Mouse (Mus musculus): ENCODE data around the gene Pde4dip. TPM values are rescaled to one million over a fixed set of nuclear protein-coding genes. Genes with fewer than 3 reads are reported as not detected.

Gene Pde4dip
- polyA plus RNA-seq, 1 experiment from 2014 or later: 76.6 TPM

DNA sequence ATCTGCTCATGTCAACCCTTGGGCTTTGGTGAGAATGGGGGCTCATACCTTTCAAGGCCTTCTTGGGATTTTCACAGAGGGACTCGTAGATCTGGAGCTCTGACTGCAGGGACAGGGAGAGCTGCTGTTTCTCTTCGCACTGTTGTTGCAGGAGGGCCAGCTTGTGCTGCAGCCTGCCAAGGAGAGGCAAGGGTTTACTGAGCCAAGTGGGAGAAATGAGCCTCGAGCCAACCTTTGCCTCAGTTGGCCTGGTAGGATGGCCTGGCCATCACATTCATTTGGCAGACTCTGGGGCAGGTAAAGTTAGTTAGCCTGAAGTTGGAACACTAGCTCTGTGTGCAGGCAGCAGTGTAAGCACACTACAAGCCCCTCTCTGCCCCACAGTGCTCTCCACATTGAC lies 189.4 kb downstream of the Pde4dip start:
- Histone ChIP-seq H3K27me3 (ENCODE audit: control insufficient read depth, insufficient read depth, low read length) (no peaks in the 10 kb centered on the region), H3K4me2 (replicated peaks) (no peak overlapping the region), H3K36me3 (replicated peaks; ENCODE audit: control insufficient read depth, insufficient read depth) (peaks cover 59% of the 10 kb centered on the region), H3K9ac (no peak overlapping the region), H3K9me3 (ENCODE audit: control insufficient read depth, low read length) (no peaks in the 10 kb centered on the region), H3K4me1 (replicated peaks; ENCODE audit: control insufficient read depth, insufficient read depth, low read length) (no peaks in the 10 kb centered on the region), H3K27ac (no peak overlapping the region), H3K4me3 (replicated peaks; ENCODE audit: low read length) (no peak overlapping the region)
- WGBS: 76% methylated on average over 3 of the region's 3 CpGs
- ATAC-seq (ENCODE audit: low FRiP score): no peak
- no peak for DNase-seq (ENCODE audit: low spot score)

DNA sequence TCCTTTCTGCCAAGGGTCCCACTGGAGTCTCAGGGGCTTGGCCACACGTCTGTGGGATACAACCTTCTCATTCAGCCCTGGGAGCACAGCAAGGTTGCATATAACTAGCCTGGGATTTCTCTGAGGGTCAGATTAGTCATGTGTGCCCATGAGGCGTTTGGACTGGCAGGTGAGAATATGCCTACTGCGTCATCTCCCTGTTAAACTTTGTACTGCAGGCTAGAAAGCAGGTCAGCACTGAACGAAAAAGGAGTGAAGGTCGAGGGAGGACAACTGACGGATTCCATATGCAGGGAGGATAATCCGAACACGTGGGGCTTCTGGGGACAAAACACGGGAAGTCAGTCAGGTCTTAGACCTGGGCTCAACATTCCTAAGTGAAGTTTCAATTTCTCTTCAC lies 191.2 kb downstream of the Pde4dip start:
- no peak overlapping the region for H3K9ac ChIP-seq
- 83% methylated on average over 9 of the region's 9 CpGs for WGBS

GRCm38 (mm10) chr3:97696866-97697265 lies 191.6 kb downstream of the Pde4dip start:
- Histone ChIP-seq H3K9me3 (ENCODE audit: control insufficient read depth, low read length) (no peaks in the 10 kb centered on the region), H3K27me3 (ENCODE audit: control insufficient read depth, insufficient read depth, low read length) (no peaks in the 10 kb centered on the region), H3K4me1 (replicated peaks; ENCODE audit: control insufficient read depth, insufficient read depth, low read length) (no peaks in the 10 kb centered on the region), H3K4me2 (replicated peaks) (no peak overlapping the region), H3K27ac (no peak overlapping the region), H3K36me3 (replicated peaks; ENCODE audit: control insufficient read depth, insufficient read depth) (peaks cover 66% of the 10 kb centered on the region), H3K4me3 (replicated peaks; ENCODE audit: low read length) (no peak overlapping the region), H3K9ac (no peak overlapping the region)
- no peak for ATAC-seq (ENCODE audit: low FRiP score)
- 87% methylated on average over 9 of the region's 9 CpGs for WGBS
- no peak for DNase-seq (ENCODE audit: low spot score)

More for the DNA sequence above, 191.2 kb downstream of the Pde4dip start:
- Histone ChIP-seq H3K27ac (no peak overlapping the region), H3K4me1 (replicated peaks; ENCODE audit: control insufficient read depth, insufficient read depth, low read length) (no peaks in the 10 kb centered on the region), H3K4me3 (replicated peaks; ENCODE audit: low read length) (no peak overlapping the region), H3K36me3 (replicated peaks; ENCODE audit: control insufficient read depth, insufficient read depth) (peaks cover 66% of the 10 kb centered on the region), H3K9me3 (ENCODE audit: control insufficient read depth, low read length) (no peaks in the 10 kb centered on the region), H3K4me2 (replicated peaks) (no peak overlapping the region), H3K27me3 (ENCODE audit: control insufficient read depth, insufficient read depth, low read length) (no peaks in the 10 kb centered on the region)
- no peak for ATAC-seq (ENCODE audit: low FRiP score)
- no peak for DNase-seq (ENCODE audit: low spot score)

DNA sequence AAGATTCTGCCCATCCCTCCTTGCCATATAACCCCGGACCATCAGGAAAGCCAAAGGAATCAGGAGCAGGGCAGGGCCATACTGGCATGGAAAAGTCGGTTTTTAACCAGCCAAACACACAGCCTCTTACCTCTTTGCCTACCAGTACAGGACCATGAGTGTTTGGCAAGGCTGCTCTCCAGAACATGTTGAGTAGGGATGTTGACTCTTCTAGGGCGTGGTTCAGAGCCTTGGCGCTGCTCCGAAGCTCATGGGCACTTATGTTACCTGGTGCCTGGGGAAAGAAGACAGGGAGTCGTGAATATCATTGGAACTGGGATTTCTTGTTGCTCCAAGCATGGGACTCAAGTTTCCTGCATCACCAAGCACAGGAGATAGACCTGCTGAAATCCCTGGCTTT lies 194.7 kb downstream of the Pde4dip start:
- Histone ChIP-seq H3K4me3 (replicated peaks; ENCODE audit: low read length) (no peak overlapping the region), H3K9ac (no peak overlapping the region), H3K4me1 (replicated peaks; ENCODE audit: control insufficient read depth, insufficient read depth, low read length) (no peaks in the 10 kb centered on the region), H3K4me2 (replicated peaks) (no peak overlapping the region), H3K36me3 (replicated peaks; ENCODE audit: control insufficient read depth, insufficient read depth) (peaks cover 68% of the 10 kb centered on the region), H3K9me3 (ENCODE audit: control insufficient read depth, low read length) (no peaks in the 10 kb centered on the region), H3K27me3 (ENCODE audit: control insufficient read depth, insufficient read depth, low read length) (no peaks in the 10 kb centered on the region), H3K27ac (no peak overlapping the region)
- DNase-seq (ENCODE audit: low spot score): no peak
- WGBS: 88% methylated on average over 6 of the region's 6 CpGs
- ATAC-seq (ENCODE audit: low FRiP score): no peak

DNA sequence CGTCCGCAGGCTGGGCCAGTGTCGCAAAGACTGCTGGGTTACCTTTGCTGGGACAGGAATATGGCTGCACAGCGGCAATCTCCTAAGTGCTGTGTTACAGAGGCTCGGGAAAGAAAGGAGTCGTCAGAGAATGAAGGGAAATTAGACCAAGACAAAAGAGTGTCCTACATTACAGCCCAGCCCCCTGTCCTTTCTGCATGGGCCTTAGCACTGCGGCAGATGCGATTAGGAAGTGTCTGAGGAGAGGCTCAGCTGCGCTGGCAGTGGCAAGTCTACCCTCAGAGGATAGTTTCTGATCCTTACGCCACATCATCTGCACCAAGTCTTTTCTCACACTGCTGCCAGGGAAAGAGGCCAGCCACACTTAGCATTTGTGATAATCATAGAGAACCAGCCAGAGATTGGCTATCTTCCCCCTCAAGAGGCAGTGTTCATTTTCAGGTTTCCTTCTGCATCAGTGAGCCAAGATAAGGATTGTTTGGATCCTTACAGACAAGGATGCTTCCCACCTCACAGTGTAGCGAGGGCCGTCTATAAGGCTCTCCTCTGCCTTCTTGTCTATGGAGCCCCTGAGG lies 197.0 kb downstream of the Pde4dip start:
- DNase-seq (ENCODE audit: low spot score) (no peak), ATAC-seq (ENCODE audit: low FRiP score) (no peak)
- Histone ChIP-seq H3K9me3 (ENCODE audit: control insufficient read depth, low read length) (no peaks in the 10 kb centered on the region), H3K4me1 (replicated peaks; ENCODE audit: control insufficient read depth, insufficient read depth, low read length) (no peaks in the 10 kb centered on the region), H3K9ac (no peak overlapping the region), H3K27ac (no peak overlapping the region), H3K27me3 (ENCODE audit: control insufficient read depth, insufficient read depth, low read length) (no peaks in the 10 kb centered on the region), H3K4me2 (replicated peaks) (no peak overlapping the region), H3K36me3 (replicated peaks; ENCODE audit: control insufficient read depth, insufficient read depth) (peaks cover 58% of the 10 kb centered on the region), H3K4me3 (replicated peaks; ENCODE audit: low read length) (no peak overlapping the region)
- WGBS: 57% methylated on average over 12 of the region's 12 CpGs

- H3K9ac ChIP-seq: no peak overlapping the region
- no peak overlapping the region for H3K4me2 ChIP-seq (replicated peaks)
- H3K4me1 ChIP-seq (replicated peaks; ENCODE audit: control insufficient read depth, insufficient read depth, low read length): no peaks in the 10 kb centered on the region
- ATAC-seq (ENCODE audit: low FRiP score) (no peak), DNase-seq (ENCODE audit: low spot score) (no peak)
- H3K9me3 ChIP-seq (ENCODE audit: control insufficient read depth, low read length): no peaks in the 10 kb centered on the region
- peaks cover 50% of the 10 kb centered on the region for H3K36me3 ChIP-seq (replicated peaks; ENCODE audit: control insufficient read depth, insufficient read depth)
- no peak overlapping the region for H3K4me3 ChIP-seq (replicated peaks; ENCODE audit: low read length)
- no peak overlapping the region for H3K27ac ChIP-seq
- no peaks in the 10 kb centered on the region for H3K27me3 ChIP-seq (ENCODE audit: control insufficient read depth, insufficient read depth, low read length)
- WGBS: 71% methylated on average over 7 of the region's 7 CpGs
These were observed 197.9 kb downstream of the Pde4dip start for GRCm38 (mm10) chr3:97690590-97690989.

DNA sequence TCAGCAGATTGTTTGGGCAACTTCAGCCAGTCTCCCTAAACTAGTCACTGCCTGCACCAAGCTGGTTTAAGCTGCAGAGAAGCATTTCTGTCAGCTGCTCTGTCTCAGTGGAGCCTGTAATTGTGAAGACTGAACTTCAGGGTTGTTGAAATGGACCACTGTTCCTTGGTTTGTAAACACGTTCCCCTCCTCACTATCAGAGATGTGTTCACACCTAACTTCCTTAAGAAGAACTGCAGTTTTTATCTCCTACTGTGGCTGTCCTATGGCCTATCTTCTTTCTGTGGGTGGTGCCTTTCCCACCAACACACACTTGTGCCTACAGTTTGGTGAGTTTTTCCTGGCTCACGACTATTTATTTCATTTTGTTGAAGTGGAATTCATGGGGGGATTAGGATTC lies 199.2 kb downstream of the Pde4dip start:
- Histone ChIP-seq H3K27me3 (ENCODE audit: control insufficient read depth, insufficient read depth, low read length) (peaks cover 4% of the 10 kb centered on the region; the same call in 1 of the 2 replicates), H3K9ac (no peak overlapping the region), H3K4me1 (replicated peaks; ENCODE audit: control insufficient read depth, insufficient read depth, low read length) (no peaks in the 10 kb centered on the region), H3K4me2 (replicated peaks) (no peak overlapping the region), H3K9me3 (ENCODE audit: control insufficient read depth, low read length) (no peaks in the 10 kb centered on the region), H3K4me3 (replicated peaks; ENCODE audit: low read length) (no peak overlapping the region), H3K27ac (no peak overlapping the region), H3K36me3 (replicated peaks; ENCODE audit: control insufficient read depth, insufficient read depth) (peaks cover 38% of the 10 kb centered on the region)
- DNase-seq (ENCODE audit: low spot score): no peak
- 79% methylated on average over 2 of the region's 2 CpGs for WGBS
- ATAC-seq (ENCODE audit: low FRiP score): no peak

DNA sequence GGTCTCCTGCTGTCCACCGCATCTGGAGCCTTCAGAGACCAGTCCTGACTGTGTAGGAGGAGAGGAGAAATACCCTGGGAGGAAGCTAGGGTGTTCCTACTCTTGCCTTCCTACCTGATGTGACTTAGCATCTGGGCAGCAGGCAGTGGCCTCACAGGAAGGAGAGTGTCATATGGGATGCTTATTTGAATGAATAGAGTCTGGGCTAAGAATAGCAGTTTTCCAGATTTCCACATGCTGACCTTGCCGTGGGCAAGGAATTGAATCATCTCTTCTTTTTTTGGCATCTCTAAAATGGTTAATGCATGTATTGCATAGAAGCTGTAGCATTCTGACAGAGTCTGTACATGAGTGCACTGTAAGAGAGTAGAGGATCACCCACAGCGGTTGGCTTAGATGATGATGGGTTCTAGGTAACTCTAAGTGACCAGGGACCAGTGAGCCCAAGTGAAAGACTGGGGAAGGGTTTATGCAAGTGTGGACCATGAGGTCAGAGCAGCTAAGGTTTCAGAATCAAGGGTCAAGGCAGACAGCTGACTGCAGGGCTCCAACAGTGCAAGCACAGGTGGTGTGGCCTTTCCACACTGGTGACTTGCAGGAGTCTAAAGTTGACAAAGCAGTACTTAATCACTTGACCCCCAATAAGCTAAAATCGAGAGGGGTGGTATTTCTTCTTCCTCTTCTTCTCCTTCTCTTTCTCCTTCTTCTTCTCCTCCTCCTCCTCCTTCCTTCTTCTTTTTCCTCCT lies 202.0 kb downstream of the Pde4dip start:
- no peak overlapping the region for H3K9ac ChIP-seq
- H3K4me2 ChIP-seq (replicated peaks): no peak overlapping the region
- H3K4me3 ChIP-seq (replicated peaks; ENCODE audit: low read length): no peak overlapping the region
- peaks cover 13% of the 10 kb centered on the region for H3K36me3 ChIP-seq (replicated peaks; ENCODE audit: control insufficient read depth, insufficient read depth)
- peaks cover 17% of the 10 kb centered on the region for H3K27me3 ChIP-seq (ENCODE audit: control insufficient read depth, insufficient read depth, low read length)
- no peaks in the 10 kb centered on the region for H3K9me3 ChIP-seq (ENCODE audit: control insufficient read depth, low read length)
- DNase-seq (ENCODE audit: low spot score) (no peak), ATAC-seq (ENCODE audit: low FRiP score) (no peak)
- no peak overlapping the region for H3K27ac ChIP-seq
- H3K4me1 ChIP-seq (replicated peaks; ENCODE audit: control insufficient read depth, insufficient read depth, low read length): peaks cover 10% of the 10 kb centered on the region
- WGBS: 86% methylated on average over 4 of the region's 4 CpGs

- Histone ChIP-seq H3K4me2 (replicated peaks) (peak overlapping the region; percentile 17; the same call in 1 of the 2 replicates), H3K36me3 (replicated peaks; ENCODE audit: control insufficient read depth, insufficient read depth) (no peaks in the 10 kb centered on the region), H3K4me1 (replicated peaks; ENCODE audit: control insufficient read depth, insufficient read depth, low read length) (peaks cover 18% of the 10 kb centered on the region), H3K27ac (no peak overlapping the region), H3K27me3 (ENCODE audit: control insufficient read depth, insufficient read depth, low read length) (peaks cover 17% of the 10 kb centered on the region), H3K9me3 (ENCODE audit: control insufficient read depth, low read length) (no peaks in the 10 kb centered on the region), H3K9ac (no peak overlapping the region), H3K4me3 (replicated peaks; ENCODE audit: low read length) (no peak overlapping the region)
- DNase-seq (ENCODE audit: low spot score) (no peak), ATAC-seq (ENCODE audit: low FRiP score) (no peak; the same call in 1 of the 2 replicates)
- 7% methylated on average over 16 of the region's 16 CpGs for WGBS
These were observed 204.8 kb downstream of the Pde4dip start for GRCm38 (mm10) chr3:97683560-97684195.

Measured in hindbrain, embryonic 14.5 days (tissue).